Mouse (Mus musculus) spleen, adult 12 weeks (tissue): ENCODE data around the gene Ctrl.

Experiments used
- DNase-seq: peaks from one replicate; pipeline ENCODE4 v3.0.0; 2022; ENCODE audit warnings: low spot score

Ctrl gene

GRCm38 (mm10) chr8:105937496-105938305, 4.0 kb upstream of the Ctrl start:
- DNase-seq = peak; percentile 40

GRCm38 (mm10) chr8:105936866-105937475, 3.3 kb upstream of the Ctrl start:
- DNase-seq = peak; percentile 64

- DNase-seq = no peak
These were observed 2.4 kb upstream of the Ctrl start for GRCm38 (mm10) chr8:105935863-105936603.

GRCm38 (mm10) chr8:105935105-105935504, 1.4 kb upstream of the Ctrl start:
- DNase-seq = no peak

- no peak for DNase-seq
These were observed 1.1 kb downstream of the Ctrl start for GRCm38 (mm10) chr8:105932525-105932924.

- no peak for DNase-seq
These were observed 2.4 kb downstream of the Ctrl start for GRCm38 (mm10) chr8:105931271-105931670.

GRCm38 (mm10) chr8:105930602-105931001, 3.1 kb downstream of the Ctrl start:
- peak; percentile 76 for DNase-seq

- DNase-seq = no peak
These were observed 8.5 kb downstream of the Ctrl start for GRCm38 (mm10) chr8:105925123-105925522.

GRCm38 (mm10) chr8:105919390-105919789, 14.3 kb downstream of the Ctrl start:
- DNase-seq = no peak

- DNase-seq = peak; percentile 34
These were observed 32.6 kb downstream of the Ctrl start for GRCm38 (mm10) chr8:105900941-105901616.

GRCm38 (mm10) chr8:105900180-105900940, 33.3 kb downstream of the Ctrl start, which contains the start of gene Pskh1:
TSS of gene Pskh1 (plus strand) at chr8:105900441.
- DNase-seq = peak; percentile 87

- DNase-seq = no peak
These were observed 35.7 kb downstream of the Ctrl start for GRCm38 (mm10) chr8:105897801-105898480.

GRCm38 (mm10) chr8:105893339-105893738, 40.3 kb downstream of the Ctrl start, which contains the start of gene Nrn1l:
TSS of gene Nrn1l (plus strand) at chr8:105893567.
- DNase-seq = no peak

- no peak for DNase-seq
These were observed 41.2 kb downstream of the Ctrl start for GRCm38 (mm10) chr8:105892432-105892831.

- DNase-seq = no peak
These were observed 42.8 kb downstream of the Ctrl start for GRCm38 (mm10) chr8:105890870-105891269.

GRCm38 (mm10) chr8:105889756-105890465, 43.8 kb downstream of the Ctrl start:
- DNase-seq = no peak
